Mouse (Mus musculus): ENCODE data around the gene Smc4.
"Not testable (repeated sequence)": the region's sequence is repeated elsewhere in the genome, so short reads cannot be mapped to it uniquely, and the experiment has no call there.

The Smc4 gene

DNA sequence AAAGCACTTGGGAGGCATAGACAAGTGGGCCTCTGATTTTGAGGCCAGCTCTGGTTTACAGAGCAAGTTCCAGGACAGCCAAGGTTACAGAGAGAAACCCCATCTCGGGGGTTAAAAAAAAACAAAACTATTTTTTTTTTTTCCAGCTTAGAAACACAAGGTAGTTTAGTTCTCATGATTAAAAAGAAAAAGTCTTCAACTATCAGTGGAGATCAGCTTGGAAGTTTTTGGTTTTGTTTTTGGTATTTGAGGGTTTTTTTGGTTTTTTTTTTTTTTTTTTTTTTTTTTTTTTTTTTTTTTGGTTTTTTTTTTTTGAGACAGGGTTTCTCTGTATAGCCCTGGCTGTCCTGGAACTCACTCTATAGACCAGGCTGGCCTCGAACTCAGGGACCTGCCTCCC lies 14.1 kb downstream of the Smc4 start:
- DNase-seq = not testable (repeated sequence)

DNA sequence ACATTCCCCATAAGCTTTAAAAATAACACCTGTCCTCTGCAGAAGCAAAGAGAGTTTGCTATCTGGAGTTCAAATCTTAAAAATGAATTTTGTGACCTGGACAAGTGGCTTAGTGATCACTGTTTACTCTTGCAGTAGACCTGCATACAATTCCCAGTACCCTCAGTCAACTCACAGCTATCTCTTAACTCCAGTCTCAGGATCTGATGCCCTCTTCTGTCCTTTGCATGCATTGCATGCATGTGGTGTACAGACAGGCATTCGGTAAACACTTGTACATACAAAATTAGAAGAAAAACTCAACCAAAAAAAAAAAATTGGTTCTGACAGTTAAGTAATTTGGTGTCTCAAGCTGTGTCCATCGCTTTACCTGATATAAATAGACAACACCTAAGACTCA lies 15.7 kb downstream of the Smc4 start:
- no peak for DNase-seq

- DNase-seq = no peak
Observed at GRCm38 (mm10) chr3:69020764-69021163, 16.2 kb downstream of the Smc4 start.

DNA sequence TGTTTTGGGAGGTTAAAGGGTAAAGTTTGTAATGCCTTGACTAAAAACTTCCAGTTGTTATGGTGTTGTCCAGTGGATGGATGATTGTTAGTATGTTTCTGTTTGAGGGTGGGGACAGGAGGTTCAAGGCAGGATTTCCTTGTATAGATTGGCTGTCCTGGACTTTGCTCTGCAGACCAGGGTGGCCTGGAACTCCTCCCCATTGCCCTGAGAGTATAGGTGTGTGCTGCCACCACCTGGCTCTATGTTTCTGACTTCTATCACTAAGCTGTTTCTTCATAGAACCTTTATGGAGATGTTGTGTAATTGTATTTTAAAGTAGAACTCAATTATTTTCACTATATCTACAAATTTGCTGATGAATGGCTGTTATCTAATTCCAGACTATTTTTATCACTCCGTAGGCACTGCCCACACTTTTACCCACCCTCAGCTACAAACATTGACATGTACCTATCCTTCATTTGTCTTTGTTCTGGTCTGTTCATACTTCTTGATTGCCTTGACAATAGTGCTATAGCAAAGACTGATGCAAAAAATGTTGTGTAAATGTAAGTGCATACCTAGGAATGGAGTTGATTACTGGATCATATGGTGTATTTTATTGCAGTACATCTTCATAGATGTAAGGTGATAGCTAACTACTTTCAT lies 21.7 kb downstream of the Smc4 start:
- DNase-seq = no peak

- no peak for DNase-seq
Observed at GRCm38 (mm10) chr3:69040105-69040504, 35.6 kb downstream of the Smc4 start.

GRCm38 (mm10) chr3:69041298-69041697 lies 36.8 kb downstream of the Smc4 start:
- no peak for DNase-seq

DNA sequence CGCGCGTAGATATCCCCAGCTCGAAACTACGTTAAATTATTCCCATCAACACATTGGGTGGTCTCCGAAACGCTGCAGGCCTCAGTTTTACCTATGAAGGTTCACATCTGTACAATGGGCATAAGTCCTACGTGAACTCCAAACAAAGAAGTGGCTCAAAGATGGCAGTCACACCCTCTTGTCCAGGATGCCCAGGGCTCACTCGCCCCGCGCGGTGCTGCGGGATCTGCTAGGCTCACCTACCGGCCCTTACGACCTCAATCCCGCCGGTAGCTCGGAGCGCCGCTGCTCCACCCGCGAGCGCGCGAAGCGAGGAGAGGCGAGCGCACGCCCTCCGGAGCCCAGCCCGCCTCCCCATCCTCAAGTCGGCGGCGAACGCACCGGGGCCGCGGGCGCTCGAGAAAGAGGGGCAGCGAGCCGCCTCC lies 39.6 kb downstream of the Smc4 start:
- DNase-seq = no peak

DNA sequence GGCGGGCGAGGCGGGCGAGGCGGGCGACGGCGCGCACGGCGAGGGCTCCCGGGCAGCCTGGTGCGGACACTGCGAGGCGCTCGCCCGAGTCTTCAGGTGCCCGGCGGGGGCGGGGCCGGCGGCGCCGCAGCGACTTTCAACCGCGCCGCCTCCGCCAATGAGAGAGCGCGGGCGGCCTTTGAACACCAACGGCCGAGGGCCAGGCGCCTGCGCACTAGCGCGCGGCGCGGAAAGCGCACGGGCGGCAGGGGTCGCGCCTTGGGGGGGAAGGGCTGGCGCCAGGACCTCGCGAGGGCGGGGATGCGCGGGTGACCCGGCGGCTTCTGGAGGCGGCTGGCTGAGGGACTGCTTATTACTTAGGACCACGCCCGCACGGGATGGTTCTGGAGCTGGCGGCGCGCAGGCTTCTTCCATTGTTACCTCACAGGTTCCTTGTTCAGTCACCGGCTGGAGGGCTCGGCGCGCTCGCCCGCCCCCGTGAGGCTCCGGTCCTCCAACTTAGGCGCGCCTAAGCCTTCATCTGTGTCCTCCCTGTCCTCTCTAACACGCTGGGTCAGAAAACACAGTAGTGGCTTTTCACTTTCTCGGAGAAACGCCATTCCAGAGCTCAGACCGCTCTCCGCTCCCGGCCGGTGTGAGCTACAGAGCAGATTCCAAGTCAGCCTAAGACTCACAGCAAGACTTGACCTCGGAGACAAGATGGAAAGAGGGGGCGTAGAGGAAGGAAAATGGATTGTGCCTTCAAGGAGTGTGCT lies 40.3 kb downstream of the Smc4 start, which contains the start of gene Trim59:
Gene Trim59, minus strand, starts transcription at position 111 of the 755 bp plus-strand sequence.
- DNase-seq = peak; percentile 93

DNA sequence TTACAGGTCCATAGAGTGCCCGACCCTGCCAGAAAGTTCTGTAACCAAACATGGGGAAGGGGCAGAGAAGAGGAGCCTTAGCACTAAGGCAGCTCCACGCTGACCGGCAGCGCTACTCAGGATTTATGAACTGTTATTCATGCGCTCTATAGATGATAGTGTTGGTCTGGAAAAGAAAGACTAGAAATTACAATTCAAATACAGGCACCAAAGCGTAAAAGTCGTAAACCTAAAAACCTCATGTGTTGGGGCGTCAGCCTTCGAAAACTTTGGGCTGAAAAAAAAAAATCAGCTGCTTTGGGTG lies 40.8 kb downstream of the Smc4 start:
- no peak for DNase-seq

GRCm38 (mm10) chr3:69045750-69046149 lies 41.2 kb downstream of the Smc4 start:
- DNase-seq = no peak

- no peak for DNase-seq
Observed at GRCm38 (mm10) chr3:69046509-69046908, 42.0 kb downstream of the Smc4 start.

DNA sequence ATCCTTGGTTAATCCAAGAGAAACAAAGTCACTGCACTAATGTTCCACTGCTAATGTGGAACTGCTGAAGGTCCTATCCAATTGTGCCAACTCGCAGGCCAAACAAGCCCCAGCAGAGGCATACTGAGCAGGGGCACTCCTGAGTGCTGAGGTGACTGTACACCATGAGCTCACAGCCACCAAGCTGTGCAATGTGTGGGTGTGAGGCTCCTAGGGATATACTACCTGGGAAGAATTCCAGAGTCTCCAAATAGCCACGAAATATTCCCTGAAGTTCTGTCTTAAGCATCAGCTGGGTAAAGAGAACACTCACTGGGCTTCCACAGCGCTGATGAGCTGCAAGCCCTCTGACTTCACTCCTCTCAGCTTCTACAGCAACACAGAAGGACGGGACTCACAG lies 43.1 kb downstream of the Smc4 start:
- no peak for DNase-seq

GRCm38 (mm10) chr3:69049011-69049410 lies 44.5 kb downstream of the Smc4 start:
- no peak for DNase-seq

DNA sequence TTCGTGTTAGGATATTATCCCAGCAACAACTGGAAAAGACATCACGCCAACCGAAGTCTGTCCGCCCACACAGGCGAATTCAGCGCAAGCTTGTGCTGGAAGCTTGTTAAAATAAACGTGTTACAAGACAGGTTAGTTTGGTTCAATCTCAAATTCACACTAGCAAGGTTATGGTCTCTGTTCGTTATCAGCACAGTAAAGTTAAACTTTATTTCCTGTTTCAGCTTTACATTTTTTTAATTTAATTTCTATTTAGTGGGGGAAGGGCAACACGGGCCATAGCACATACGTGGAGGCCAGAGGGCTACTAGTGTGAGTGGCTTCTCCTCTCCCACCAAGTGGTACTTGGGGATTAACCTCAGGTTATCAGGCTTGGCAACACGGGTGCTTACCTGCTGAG lies 47.4 kb downstream of the Smc4 start:
- no peak for DNase-seq

DNA sequence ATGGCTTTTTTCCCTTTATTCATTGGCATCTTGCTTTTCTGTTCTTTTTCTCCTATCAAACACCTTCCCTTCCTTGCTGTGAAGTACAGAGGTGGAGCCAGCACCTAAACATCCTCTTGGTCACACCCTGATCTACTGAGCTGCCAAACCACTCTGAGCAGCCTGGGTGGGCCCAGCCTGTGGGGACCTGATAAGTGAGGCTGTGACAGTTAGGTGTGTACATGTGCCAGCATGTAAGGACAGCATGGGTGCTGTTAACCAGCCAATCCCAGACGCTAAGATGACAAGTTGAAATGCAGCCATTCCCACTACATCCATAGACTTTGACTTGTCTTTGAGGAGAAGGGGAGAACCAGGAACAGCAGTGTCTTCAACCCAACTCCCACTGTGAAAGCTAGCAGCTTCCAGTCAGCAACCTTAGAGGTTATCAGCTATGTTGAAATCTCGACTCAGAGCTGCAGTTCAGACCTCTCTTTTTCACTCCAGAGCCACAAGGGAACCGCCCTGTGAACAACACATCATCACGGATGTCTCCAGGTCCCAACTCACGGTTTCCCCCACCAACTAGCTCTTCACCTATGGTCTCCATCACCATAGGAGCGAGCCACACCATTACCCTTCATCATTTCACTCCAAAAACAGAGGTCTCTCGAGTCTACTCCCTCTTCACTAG lies 50.4 kb downstream of the Smc4 start:
- DNase-seq = no peak

GRCm38 (mm10) chr3:69055871-69056270 lies 51.3 kb downstream of the Smc4 start:
- no peak for DNase-seq

- DNase-seq = no peak
Observed at GRCm38 (mm10) chr3:69060672-69061071, 56.1 kb downstream of the Smc4 start.

DNA sequence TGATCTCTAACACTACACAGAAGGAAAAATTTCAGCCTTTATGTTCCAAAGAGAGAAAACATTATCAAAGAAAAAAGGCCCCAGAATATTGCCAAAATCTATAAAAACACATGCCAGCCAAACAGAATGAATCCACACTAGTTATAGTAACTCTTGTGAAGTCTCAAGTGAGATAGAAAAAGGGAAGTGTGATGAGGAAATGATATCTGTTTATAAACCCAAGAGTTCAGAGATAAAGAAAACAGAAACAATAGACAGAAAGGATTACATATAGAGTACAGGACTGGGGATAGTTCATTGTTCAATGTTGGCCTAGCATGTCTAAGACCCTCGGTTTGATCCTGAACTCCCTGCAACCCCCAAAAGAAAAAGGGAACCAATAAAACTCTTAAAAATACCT lies 58.2 kb downstream of the Smc4 start:
- no peak for DNase-seq

DNA sequence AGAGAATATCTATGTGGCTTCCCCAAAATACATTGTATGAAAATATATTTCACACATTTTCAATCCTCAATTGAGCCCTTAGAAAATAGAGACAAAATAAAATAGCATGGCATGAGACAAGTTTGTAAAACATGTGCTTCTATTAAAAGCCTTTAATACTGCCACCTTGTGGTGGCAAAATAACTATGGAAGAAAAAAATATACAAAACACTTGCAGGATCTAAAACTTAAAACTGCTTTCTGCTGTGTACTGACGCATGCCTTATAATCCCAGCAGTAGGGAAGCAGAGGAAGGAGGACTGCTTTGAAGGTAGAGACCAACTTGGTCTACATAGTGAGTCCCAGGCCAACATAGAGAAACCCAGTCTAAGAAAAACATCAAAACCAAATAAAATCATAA lies 59.5 kb downstream of the Smc4 start:
- no peak for DNase-seq
